Mouse (Mus musculus) 416B (cell line): ENCODE data around the gene Camta1.

ENCODE experiments used
- DNase-seq: peaks from one replicate; pipeline ENCODE4 v3.0.0; 2011; ENCODE audit warnings: low read depth

Gene Camta1

DNA sequence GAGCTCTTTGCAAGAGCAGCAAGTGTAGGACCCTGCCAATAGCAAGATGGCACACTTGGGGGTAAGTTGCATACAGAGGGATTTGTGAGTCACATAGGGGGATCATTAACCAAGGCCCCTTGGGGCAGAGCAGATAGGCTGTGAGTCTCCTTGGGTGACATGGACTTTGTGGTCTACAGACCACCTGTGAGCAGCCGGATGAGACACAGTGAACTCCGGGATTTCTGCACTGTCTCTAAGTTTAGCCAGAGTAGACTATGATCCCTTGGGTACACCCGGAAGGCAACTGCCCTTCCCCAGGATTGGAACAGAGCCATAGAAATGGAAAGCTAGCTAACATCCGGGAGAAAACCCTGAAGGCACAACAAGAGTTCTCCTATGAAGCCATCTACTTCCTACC, 417.0 kb downstream of the Camta1 start:
- no peak for DNase-seq

- DNase-seq = no peak
Measured at GRCm38 (mm10) chr4:151438561-151438960, 423.1 kb downstream of the Camta1 start.

DNA sequence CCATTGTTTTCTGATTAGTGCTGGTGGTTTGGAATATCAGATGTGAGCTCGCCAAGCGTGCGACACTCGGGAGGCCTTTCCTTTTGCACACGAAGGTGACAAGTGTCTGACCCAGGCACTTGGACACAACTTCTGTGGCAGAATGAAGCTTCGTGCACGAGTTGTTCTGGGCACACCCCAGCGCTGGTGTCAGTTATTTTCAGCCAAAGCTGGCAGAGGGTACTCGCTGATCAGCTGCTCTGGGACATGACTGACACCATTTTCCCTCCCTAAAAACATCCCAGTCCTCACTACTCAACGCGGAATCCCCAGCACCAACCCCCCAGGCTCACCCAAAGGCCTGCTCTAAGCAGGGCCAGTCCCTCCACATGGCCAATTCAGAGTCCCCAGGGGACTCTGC, 423.8 kb downstream of the Camta1 start:
- no peak for DNase-seq

- DNase-seq = no peak
Measured at GRCm38 (mm10) chr4:151425133-151425532, 436.5 kb downstream of the Camta1 start.

DNA sequence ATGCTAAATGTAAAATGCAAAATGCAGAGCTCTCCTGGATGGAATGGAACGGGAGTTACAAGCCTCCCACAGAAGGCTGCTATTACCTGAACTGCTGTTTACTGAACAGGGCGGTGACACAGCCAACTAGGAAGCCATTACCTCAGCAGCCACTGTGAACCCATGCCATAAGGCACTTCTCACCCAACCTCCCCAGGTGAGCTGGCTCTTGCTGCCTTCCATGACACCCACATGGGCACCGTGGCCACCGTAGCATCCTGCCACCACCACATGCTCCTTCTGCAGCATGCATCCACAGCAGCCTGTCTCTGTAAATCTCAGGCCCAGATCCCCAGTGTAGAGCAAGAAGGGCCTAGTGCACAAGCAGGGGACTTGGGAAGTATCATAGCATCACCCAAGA, 438.8 kb downstream of the Camta1 start:
- no peak for DNase-seq

DNA sequence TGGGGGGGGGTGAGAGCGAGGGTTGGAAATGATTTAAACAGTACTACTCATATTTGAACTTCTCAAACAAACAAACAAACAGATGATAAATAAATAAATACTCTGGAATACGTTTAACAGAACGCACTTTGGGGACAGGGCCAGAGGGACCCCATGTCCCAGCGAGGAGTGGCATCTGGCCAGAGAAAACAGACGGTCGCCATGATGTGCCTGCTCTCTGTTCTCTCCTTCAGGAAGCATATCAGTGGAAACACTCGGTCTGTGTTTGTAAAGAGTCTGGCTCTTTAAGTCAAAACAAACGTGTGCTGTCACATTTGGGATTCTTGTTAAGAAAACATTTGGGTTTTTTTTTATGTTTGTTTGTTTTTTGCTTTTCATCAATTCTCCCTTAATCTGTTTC, 439.3 kb downstream of the Camta1 start:
- no peak for DNase-seq

DNA sequence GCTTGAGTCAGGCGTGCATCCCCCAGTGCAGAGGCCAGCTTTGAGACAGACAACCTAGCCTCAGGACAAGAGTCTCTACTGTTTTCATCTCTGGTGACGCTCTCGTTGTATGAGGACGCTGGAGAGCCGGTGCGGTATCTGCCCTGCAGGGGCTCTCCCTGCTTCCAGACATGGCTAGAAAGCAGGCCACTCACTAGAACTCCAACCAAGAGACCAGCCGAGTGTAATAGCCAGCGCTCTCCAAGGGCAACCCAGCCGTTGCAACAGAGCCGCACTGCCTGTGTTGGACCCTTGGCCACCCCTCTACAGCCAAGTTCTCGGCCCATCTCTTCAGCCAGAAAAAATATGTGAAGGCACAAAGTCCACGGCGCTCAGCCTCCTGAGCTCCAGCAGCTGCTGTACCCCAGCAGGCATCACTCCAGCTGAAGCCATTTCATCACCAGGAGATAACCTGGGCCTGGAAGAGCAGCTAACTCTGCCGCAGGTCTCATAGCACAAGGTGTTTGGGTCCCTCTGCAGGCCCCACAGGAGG, 443.3 kb downstream of the Camta1 start:
- DNase-seq = no peak

- no peak for DNase-seq
Measured at GRCm38 (mm10) chr4:151415812-151416211, 445.9 kb downstream of the Camta1 start.

DNA sequence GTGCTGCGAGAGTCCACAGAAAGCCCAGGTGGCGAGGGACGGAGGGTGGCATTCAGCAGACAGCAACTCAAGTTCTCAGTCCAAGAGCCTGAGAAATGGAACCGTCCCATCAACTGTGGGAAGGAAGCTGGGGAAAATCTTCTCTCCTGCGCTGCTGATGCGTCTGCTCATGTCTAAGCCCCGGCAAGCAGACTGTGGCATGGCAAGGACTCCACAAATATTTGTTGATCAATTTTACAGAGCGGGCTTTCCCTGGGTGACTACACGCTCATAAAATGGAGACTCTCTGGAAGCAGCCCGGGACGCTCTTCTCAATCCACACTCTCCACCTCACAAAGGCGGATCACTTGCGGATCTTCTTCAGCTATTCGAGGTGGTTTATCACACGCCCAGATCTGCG, 446.3 kb downstream of the Camta1 start:
- no peak for DNase-seq

DNA sequence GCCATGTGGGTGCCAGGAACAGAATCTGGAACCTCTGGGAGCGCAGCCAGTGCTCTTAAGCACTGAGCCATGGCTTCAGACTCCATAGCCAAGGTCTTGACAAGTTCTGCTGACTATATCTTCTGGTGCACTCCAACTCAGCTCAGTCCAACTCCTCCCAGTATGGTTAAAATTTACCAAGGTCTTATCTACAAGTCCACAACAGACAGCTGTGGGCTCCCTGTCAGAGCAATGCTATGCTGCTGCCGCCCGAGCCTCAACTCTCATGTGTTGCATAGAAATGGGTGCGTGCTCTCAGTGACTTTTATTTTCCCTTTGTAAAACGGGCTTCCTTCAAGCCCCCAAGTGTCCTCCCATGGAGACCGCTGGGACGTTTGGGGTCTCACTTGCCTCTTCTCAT, 446.7 kb downstream of the Camta1 start:
- DNase-seq = no peak

GRCm38 (mm10) chr4:151411641-151412061, 450.0 kb downstream of the Camta1 start:
- no peak for DNase-seq

- no peak for DNase-seq
Measured at GRCm38 (mm10) chr4:151411016-151411415, 450.7 kb downstream of the Camta1 start.

- DNase-seq = no peak
Measured at GRCm38 (mm10) chr4:151409291-151409690, 452.4 kb downstream of the Camta1 start.

GRCm38 (mm10) chr4:151408811-151409210, 452.9 kb downstream of the Camta1 start:
- no peak for DNase-seq

DNA sequence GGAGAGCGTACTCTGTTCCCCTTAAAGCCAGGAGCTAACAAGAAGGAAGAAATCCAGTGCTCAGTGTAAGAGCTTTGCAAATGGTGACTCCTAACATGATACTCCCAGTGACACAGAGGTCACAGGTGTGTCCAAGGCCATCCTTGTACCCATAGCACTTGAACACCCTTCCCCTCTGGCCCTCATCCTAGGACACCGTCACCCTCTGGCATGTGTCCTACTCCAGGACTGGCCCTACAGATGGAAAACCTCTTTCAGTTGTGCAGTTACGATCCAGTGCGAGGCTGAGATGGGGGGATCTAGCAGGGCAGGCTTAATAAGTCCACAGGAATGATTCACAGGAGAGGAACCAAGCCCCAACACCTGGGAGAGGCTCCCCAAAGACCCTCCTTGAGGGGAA, 453.4 kb downstream of the Camta1 start:
- no peak for DNase-seq

- DNase-seq = no peak
Measured at GRCm38 (mm10) chr4:151407129-151407528, 454.5 kb downstream of the Camta1 start.

DNA sequence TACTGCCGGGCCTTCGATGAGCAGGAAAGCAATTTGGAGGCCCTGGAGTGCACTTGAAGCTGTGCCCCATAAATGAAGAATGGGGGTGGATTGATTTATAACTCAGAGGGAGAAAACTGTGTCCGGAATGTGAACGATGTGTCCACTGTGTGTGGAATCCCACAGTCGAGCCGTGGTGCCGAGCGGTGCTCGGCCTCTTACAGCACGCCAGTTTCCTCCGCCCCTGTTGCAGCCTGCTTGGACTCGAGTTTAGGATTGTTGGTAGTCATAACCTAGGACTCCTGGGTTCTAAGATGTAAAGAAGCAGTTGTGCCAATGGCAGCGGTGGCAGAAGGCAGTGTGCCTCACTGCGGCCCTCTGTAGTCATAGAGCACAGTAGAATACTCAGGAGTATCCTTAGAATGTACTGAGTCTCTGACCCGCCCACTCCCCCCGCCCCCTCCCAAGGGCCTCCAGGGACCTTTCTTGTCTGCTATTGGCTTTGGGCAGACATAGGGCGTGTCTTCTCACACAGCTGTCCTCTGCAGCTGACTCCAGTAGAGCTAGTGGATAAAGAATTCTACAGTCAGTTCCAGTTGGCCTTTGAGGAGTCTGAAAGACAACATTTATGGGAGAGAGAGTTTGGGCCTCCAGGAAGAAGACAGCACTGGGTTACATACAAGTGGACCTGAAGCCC, 457.0 kb downstream of the Camta1 start:
- no peak for DNase-seq

GRCm38 (mm10) chr4:151401685-151402397, 459.8 kb downstream of the Camta1 start:
- DNase-seq = no peak

DNA sequence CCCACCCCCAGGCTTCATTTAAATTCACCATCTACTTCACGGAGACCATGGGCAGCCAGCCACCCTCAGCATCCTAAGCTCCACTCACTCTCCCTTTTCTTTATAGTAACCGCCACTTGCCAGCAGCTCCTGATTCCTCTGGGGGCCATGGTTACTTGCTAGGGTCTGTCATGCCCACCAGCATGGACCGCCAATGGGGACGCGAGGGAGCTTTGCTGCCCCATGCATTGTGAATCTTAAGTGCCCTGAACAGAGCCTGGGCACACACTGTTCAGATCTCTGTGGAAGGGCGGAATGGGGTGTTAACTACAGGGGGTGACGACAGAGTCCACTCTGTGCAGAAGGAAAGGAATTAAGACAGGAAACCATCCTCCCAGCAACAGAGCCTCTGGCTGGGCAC, 465.1 kb downstream of the Camta1 start:
- DNase-seq = no peak

GRCm38 (mm10) chr4:151389345-151389744, 472.3 kb downstream of the Camta1 start:
- DNase-seq = no peak

GRCm38 (mm10) chr4:151386701-151387451, 474.8 kb downstream of the Camta1 start:
- no peak for DNase-seq

GRCm38 (mm10) chr4:151385985-151386700, 475.5 kb downstream of the Camta1 start:
- DNase-seq = no peak
